8 mouse cellular contexts compared by ENCODE assay signal in the genomic region with DNA sequence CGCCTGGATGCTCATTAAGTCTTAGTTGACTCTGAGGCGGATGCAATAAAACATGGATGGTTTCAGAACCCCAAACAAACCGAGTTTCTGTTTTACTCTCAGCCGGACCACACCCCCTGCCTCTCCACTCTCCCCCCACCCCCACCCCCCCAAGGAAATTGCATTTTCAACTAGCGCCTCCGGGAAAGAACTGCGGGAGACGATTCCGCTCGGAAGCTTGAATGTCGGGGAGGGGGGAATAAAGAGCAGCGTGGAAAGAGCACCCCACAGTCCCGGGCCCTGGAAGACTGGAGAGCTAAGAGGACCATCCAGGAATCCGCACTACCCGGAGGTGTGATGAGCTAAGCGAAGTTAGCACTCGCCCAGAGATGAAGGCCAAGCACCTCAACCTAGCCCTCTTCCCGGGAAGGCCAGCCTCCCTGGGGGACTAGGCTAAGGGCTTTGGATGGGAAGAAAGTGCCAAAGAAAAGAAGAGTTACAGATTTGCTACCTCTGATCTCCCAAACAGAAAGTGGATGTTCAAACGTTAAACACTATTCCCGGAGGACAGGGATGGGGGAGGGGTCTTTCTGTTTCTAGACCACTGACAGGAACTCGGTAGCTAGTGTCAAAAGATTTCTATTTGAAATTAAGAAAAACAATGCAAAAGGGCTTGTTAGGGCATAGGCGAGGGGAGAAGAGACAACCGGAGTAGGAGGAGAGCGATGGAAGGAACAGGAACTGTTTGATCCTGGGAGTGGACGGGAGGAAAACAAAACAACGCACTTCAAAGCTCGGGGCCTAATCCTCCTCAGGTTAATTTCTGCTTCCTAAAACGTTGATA.
DNase-seq lines count a peak whose midpoint lies in the region; ATAC-seq lines count a peak whose summit lies in the region.

No protein-coding gene starts in this region.

- ATAC-seq in kidney, embryonic 14.5 days (ENCODE audit: low FRiP score, low TSS enrichment) = no peak
- ATAC-seq in forebrain, embryonic 12.5 days (ENCODE audit: low FRiP score) = no peak
- no peak for ATAC-seq in neural tube, embryonic 13.5 days (ENCODE audit: low read depth)

- intact Hi-C loops in left cerebral cortex, postnatal 10 days (cut with DNase I) = loop anchor here (5.0 kb wide), 1 partner anchor 1143 kb away; no protein-coding TSS in a partner anchor

- peak overlapping the region; percentile 58; the same call in 1 of the 2 replicates for H3K9ac ChIP-seq in kidney, embryonic 14.5 days (ENCODE audit: low read depth, low read length)
- H3K9ac ChIP-seq in forebrain, embryonic 12.5 days = no peak overlapping the region
- peak overlapping the region; percentile 54 for H3K9ac ChIP-seq in neural tube, embryonic 13.5 days

- peaks cover 23% of the 10 kb centered on the region for H3K4me1 ChIP-seq in kidney, embryonic 14.5 days (ENCODE audit: control insufficient read depth, insufficient read depth, low read length)
- peaks cover 34% of the 10 kb centered on the region for H3K4me1 ChIP-seq in forebrain, embryonic 12.5 days
- H3K4me1 ChIP-seq in neural tube, embryonic 13.5 days (replicated peaks) = peaks cover 45% of the 10 kb centered on the region

- H3K36me3 ChIP-seq in kidney, embryonic 14.5 days (ENCODE audit: control insufficient read depth, insufficient read depth, low read length) = no peaks in the 10 kb centered on the region
- H3K36me3 ChIP-seq in forebrain, embryonic 12.5 days (replicated peaks) = no peaks in the 10 kb centered on the region
- no peaks in the 10 kb centered on the region for H3K36me3 ChIP-seq in neural tube, embryonic 13.5 days

- WGBS in kidney, embryonic 14.5 days = 1% methylated on average over 28 of the region's 28 CpGs
- WGBS in forebrain, embryonic 12.5 days = 2% methylated on average over 28 of the region's 28 CpGs
- WGBS in neural tube, embryonic 13.5 days = under 1% methylated on average over 28 of the region's 28 CpGs

- peak overlapping the region; percentile 74 for H3K4me2 ChIP-seq in kidney, embryonic 14.5 days (replicated peaks; ENCODE audit: low read depth, low read length)
- peak overlapping the region; percentile 49 for H3K4me2 ChIP-seq in forebrain, embryonic 12.5 days
- peak overlapping the region; percentile 72 for H3K4me2 ChIP-seq in neural tube, embryonic 13.5 days

- H3K27ac ChIP-seq in kidney, embryonic 14.5 days (ENCODE audit: low read depth, low read length) = peak overlapping the region; percentile 94
- no peak overlapping the region for H3K27ac ChIP-seq in forebrain, embryonic 12.5 days
- peak overlapping the region; percentile 72 for H3K27ac ChIP-seq in neural tube, embryonic 13.5 days (replicated peaks)

- DNase-seq in kidney, adult 9 months = no peak
- DNase-seq in kidney, postnatal 4 days = peak; percentile 44 to 61
- no peak for DNase-seq in ovary, postnatal 36 days (ENCODE audit: low spot score)
- DNase-seq in left cerebral cortex, postnatal 10 days (ENCODE audit: extremely low spot score in 1 of 2, low spot score in 2 of 2) = no peak
- DNase-seq in urinary bladder, postnatal 4 days (ENCODE audit: low spot score in 2 of 2) = no peak

- peak overlapping the region; percentile 36 for H3K4me3 ChIP-seq in kidney, embryonic 14.5 days (ENCODE audit: low read length)
- H3K4me3 ChIP-seq in forebrain, embryonic 12.5 days (replicated peaks) = peak overlapping the region; percentile 24
- peak overlapping the region; percentile 26 for H3K4me3 ChIP-seq in neural tube, embryonic 13.5 days

- peaks cover 4% of the 10 kb centered on the region for H3K27me3 ChIP-seq in kidney, embryonic 14.5 days (ENCODE audit: control insufficient read depth, insufficient read depth, low read length)
- H3K27me3 ChIP-seq in forebrain, embryonic 12.5 days = peaks cover 70% of the 10 kb centered on the region
- peaks cover 24% of the 10 kb centered on the region for H3K27me3 ChIP-seq in neural tube, embryonic 13.5 days

- no peaks in the 10 kb centered on the region for H3K9me3 ChIP-seq in kidney, embryonic 14.5 days (ENCODE audit: control insufficient read depth, low read length)
- no peaks in the 10 kb centered on the region for H3K9me3 ChIP-seq in forebrain, embryonic 12.5 days
- no peaks in the 10 kb centered on the region for H3K9me3 ChIP-seq in neural tube, embryonic 13.5 days

Comparison
In these comparisons a context has a peak if more than half of its experiments do, and no peak if none do; other contexts are left out.
1. DNase-seq: peak in kidney, postnatal 4 days (2 of 2); none in kidney, adult 9 months (single experiment), ovary, postnatal 36 days (single experiment), left cerebral cortex, postnatal 10 days (0 of 2) and urinary bladder, postnatal 4 days (0 of 2).
2. Peak in every context shown above with its lines, with median percentiles within 50 percentile points of each other: H3K4me2 ChIP-seq and H3K4me3 ChIP-seq.